Mouse (Mus musculus): ENCODE results near the gene Sri. TPM values are rescaled to one million over a fixed set of nuclear protein-coding genes. Genes with fewer than 3 reads are reported as not detected.
"Not testable (repeated sequence)": the region's sequence is repeated elsewhere in the genome, so short reads cannot be mapped to it uniquely, and the experiment has no call there.

The Sri gene
- 253 and 268 TPM in 2 replicates for polyA plus RNA-seq (2014; fragmentation: Nextera tagmentation; extraction: Ambion mirVana)

- no peak within 1 kb of the TSS for H3K4me3 ChIP-seq (ENCODE audit: low read depth, low read length)
- WGBS: 59% methylated on average over 6 of the region's 6 CpGs
- ATAC-seq (ENCODE audit: insufficient read depth) (peak; percentile 62; the same call in 1 of the 2 replicates), DNase-seq (peak; percentile 59)
- H3K27me3 ChIP-seq (ENCODE audit: insufficient read depth, low read length): no peaks in the 10 kb centered on the region
- H3K9ac ChIP-seq: no peak within 1 kb of the TSS
- no peak within 1 kb of the TSS for H3K4me2 ChIP-seq
- no peaks in the 10 kb centered on the region for H3K9me3 ChIP-seq (ENCODE audit: low read depth, low read length)
- TF ChIP-seq CTCF (IDR thresholded peaks at IDR 0.05; ENCODE audit: low read depth): no peak
- H3K4me1 ChIP-seq (ENCODE audit: insufficient read depth): no peaks in the 10 kb centered on the region
- no peaks in the 10 kb centered on the region for H3K36me3 ChIP-seq (ENCODE audit: insufficient read depth)
- no peak within 1 kb of the TSS for H3K27ac ChIP-seq (ENCODE audit: low read depth)
Observed at GRCm38 (mm10) chr5:8045855-8046254, at the start of gene Sri. TSS of gene Sri (plus strand) at chr5:8046078.

GRCm38 (mm10) chr5:7996401-7997044 lies 49.4 kb upstream of the Sri start:
- H3K27ac ChIP-seq (ENCODE audit: low read depth): no peak overlapping the region
- no peaks in the 10 kb centered on the region for H3K4me1 ChIP-seq (ENCODE audit: insufficient read depth)
- H3K36me3 ChIP-seq (ENCODE audit: insufficient read depth): no peaks in the 10 kb centered on the region
- DNase-seq (peak; percentile 73), ATAC-seq (ENCODE audit: insufficient read depth) (peak; percentile 70)
- H3K9me3 ChIP-seq (ENCODE audit: low read depth, low read length): no peaks in the 10 kb centered on the region
- TF ChIP-seq CTCF (IDR thresholded peaks at IDR 0.05; ENCODE audit: low read depth): peak; percentile 70
- no peak overlapping the region for H3K9ac ChIP-seq
- WGBS: 42% methylated on average over 8 of the region's 8 CpGs
- no peak overlapping the region for H3K4me2 ChIP-seq
- H3K27me3 ChIP-seq (ENCODE audit: insufficient read depth, low read length): no peaks in the 10 kb centered on the region
- H3K4me3 ChIP-seq (ENCODE audit: low read depth, low read length): no peak overlapping the region

- WGBS: 89% methylated on average over 2 of the region's 2 CpGs
Observed at GRCm38 (mm10) chr5:7997086-7997485, 48.8 kb upstream of the Sri start.

GRCm38 (mm10) chr5:8000466-8000865 lies 45.4 kb upstream of the Sri start:
- Histone ChIP-seq H3K4me3 (ENCODE audit: low read depth, low read length) (no peak overlapping the region), H3K4me2 (no peak overlapping the region)

More at GRCm38 (mm10) chr5:7997086-7997485, 48.8 kb upstream of the Sri start:
- H3K4me2 ChIP-seq: no peak overlapping the region
- no peak for DNase-seq
- no peaks in the 10 kb centered on the region for H3K27me3 ChIP-seq (ENCODE audit: insufficient read depth, low read length)
- no peak for TF ChIP-seq CTCF (IDR thresholded peaks at IDR 0.05; ENCODE audit: low read depth)
- H3K4me1 ChIP-seq (ENCODE audit: insufficient read depth): no peaks in the 10 kb centered on the region
- H3K9ac ChIP-seq: no peak overlapping the region
- no peak for ATAC-seq (ENCODE audit: insufficient read depth)
- H3K27ac ChIP-seq (ENCODE audit: low read depth): no peak overlapping the region
- H3K4me3 ChIP-seq (ENCODE audit: low read depth, low read length): no peak overlapping the region
- no peaks in the 10 kb centered on the region for H3K9me3 ChIP-seq (ENCODE audit: low read depth, low read length)
- H3K36me3 ChIP-seq (ENCODE audit: insufficient read depth): no peaks in the 10 kb centered on the region

GRCm38 (mm10) chr5:8002827-8003226 lies 43.1 kb upstream of the Sri start:
- Histone ChIP-seq H3K4me2 (no peak overlapping the region), H3K4me1 (ENCODE audit: insufficient read depth) (no peaks in the 10 kb centered on the region), H3K9ac (no peak overlapping the region), H3K9me3 (ENCODE audit: low read depth, low read length) (no peaks in the 10 kb centered on the region), H3K4me3 (ENCODE audit: low read depth, low read length) (no peak overlapping the region), H3K36me3 (ENCODE audit: insufficient read depth) (no peaks in the 10 kb centered on the region), H3K27me3 (ENCODE audit: insufficient read depth, low read length) (no peaks in the 10 kb centered on the region), H3K27ac (ENCODE audit: low read depth) (no peak overlapping the region)
- DNase-seq (peak; percentile 5), ATAC-seq (ENCODE audit: insufficient read depth) (no peak)
- TF ChIP-seq CTCF (IDR thresholded peaks at IDR 0.05; ENCODE audit: low read depth): no peak

More at GRCm38 (mm10) chr5:8000466-8000865, 45.4 kb upstream of the Sri start:
- no peak overlapping the region for H3K27ac ChIP-seq (ENCODE audit: low read depth)
- WGBS: 76% methylated on average over 10 of the region's 10 CpGs
- DNase-seq: no peak
- ATAC-seq (ENCODE audit: insufficient read depth): no peak
- H3K36me3 ChIP-seq (ENCODE audit: insufficient read depth): no peaks in the 10 kb centered on the region
- no peaks in the 10 kb centered on the region for H3K27me3 ChIP-seq (ENCODE audit: insufficient read depth, low read length)
- no peaks in the 10 kb centered on the region for H3K9me3 ChIP-seq (ENCODE audit: low read depth, low read length)
- no peak overlapping the region for H3K9ac ChIP-seq
- no peaks in the 10 kb centered on the region for H3K4me1 ChIP-seq (ENCODE audit: insufficient read depth)
- TF ChIP-seq CTCF (IDR thresholded peaks at IDR 0.05; ENCODE audit: low read depth): no peak

GRCm38 (mm10) chr5:8013276-8013675 lies 32.6 kb upstream of the Sri start:
- DNase-seq (no peak), ATAC-seq (ENCODE audit: insufficient read depth) (no peak)
- Histone ChIP-seq H3K9me3 (ENCODE audit: low read depth, low read length) (no peaks in the 10 kb centered on the region), H3K27me3 (ENCODE audit: insufficient read depth, low read length) (no peaks in the 10 kb centered on the region), H3K4me1 (ENCODE audit: insufficient read depth) (no peaks in the 10 kb centered on the region), H3K4me2 (no peak overlapping the region), H3K9ac (no peak overlapping the region), H3K36me3 (ENCODE audit: insufficient read depth) (no peaks in the 10 kb centered on the region), H3K4me3 (ENCODE audit: low read depth, low read length) (no peak overlapping the region), H3K27ac (ENCODE audit: low read depth) (no peak overlapping the region)
- TF ChIP-seq CTCF (IDR thresholded peaks at IDR 0.05; ENCODE audit: low read depth): no peak
- 56% methylated on average over 3 of the region's 3 CpGs for WGBS

- H3K4me2 ChIP-seq; DNase-seq; ATAC-seq (ENCODE audit: insufficient read depth); H3K9me3 ChIP-seq (ENCODE audit: low read depth, low read length); H3K36me3 ChIP-seq (ENCODE audit: insufficient read depth); H3K27ac ChIP-seq (ENCODE audit: low read depth); H3K27me3 ChIP-seq (ENCODE audit: insufficient read depth, low read length); H3K9ac ChIP-seq; H3K4me1 ChIP-seq (ENCODE audit: insufficient read depth); H3K4me3 ChIP-seq (ENCODE audit: low read depth, low read length): not testable (repeated sequence)
- 88% methylated on average over 6 of the region's 6 CpGs for WGBS
Observed at GRCm38 (mm10) chr5:8034596-8034995, 11.3 kb upstream of the Sri start.

Data from lung, embryonic 14.5 days (tissue).